Mouse (Mus musculus): ENCODE results near the gene Grk5.

Grk5 gene

DNA sequence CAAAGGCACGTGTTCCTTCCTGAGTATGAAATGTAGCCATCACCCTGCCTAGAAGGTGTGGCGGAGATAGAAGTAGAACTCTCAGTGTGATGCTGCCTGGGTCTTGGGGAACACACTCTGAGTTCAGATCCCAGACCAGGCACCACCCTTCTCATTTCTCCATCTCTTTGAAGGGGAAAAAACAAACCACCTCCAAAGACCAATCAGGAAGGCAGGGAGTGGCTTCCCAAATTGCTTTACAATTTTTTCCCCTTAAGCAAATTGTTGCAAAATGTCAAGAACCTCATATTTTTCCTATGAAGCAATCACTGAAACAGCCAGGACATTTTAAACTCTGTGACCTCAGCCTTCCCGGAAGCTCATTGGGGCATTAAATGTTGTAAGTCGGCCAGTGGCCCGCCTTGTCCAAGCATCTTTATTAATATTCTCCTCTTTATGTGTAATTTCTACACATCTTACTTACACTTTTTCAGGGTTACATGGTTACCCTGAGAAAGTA lies 190.8 kb downstream of the Grk5 start:
- DNase-seq: peak; percentile 41

- no peak for DNase-seq
Observed at GRCm38 (mm10) chr19:61083006-61083405, 193.5 kb downstream of the Grk5 start.

DNA sequence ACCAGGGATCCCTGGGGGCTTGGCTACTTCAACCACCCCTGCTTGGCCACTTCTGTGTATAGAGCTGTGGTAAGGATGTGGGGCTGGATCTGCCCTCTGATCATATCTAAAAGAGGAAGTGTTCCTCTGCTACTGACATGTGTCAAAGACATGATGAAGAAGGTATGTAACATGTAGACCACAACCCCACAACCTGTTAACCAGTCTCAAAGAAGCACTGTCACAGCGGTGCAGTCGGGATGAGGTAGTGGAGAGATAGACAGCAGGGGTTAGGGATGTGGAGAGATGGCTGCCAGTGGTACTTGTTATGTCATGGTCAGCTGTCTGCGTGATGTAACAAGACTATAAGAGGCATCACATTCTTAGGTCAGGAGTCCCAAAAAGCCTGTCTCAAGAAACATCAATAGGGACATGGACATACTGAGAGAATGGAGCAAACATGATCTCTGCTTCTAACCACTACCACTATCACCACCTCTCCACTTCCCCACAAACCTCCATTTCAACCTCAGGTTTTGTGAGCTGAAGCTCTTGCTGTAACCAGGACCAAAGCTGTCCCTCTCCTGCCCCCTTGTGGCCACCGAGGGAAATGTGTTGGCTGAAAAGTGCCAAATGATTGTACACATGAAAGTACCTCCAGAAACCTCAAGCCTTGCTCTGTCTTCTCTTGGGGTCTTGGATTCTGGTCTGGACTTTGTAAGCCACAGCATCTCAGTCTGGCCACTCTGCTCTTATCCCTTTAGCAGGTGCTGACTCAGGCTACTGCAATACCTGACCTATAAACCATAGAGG lies 194.8 kb downstream of the Grk5 start:
- DNase-seq: peak; percentile 91

DNA sequence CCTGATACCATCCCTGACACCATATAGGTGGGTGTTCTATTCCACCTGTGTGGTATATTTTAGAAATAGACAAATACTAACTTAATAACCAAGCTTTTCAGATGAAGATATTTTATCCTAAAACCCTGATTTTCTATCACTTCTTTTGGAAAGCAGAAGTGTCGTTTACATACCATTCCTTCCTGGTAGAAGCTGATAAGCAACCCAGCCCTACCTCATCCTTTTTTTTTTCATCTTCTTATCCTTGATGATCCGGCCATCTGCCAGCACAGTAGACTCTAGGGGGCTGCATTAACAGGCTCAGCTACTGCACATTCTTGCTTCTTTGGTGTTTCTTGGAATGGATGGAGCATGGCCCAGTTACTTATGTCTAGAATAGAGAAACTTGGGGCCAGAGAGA lies 195.7 kb downstream of the Grk5 start:
- no peak for DNase-seq

DNA sequence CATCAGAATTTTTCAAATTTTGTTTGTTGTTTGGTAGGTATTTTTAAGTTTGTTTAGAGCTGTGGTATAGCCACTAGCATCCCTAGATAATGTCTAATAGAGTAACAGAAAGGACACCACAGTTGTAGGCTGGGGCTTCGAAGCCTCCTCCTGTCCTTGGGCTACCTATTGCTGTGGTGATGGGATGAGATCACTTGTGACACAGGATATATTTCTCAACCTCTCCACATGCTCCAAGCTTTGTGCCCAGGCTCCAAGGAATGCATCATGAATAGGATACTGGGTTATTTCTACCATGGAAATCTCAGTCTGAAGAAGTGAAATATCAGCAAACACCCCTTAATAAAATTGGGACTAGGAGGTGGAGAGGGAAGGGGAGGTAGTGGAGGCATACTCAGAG lies 198.2 kb downstream of the Grk5 start:
- no peak for DNase-seq

GRCm38 (mm10) chr19:61089001-61089400 lies 199.5 kb downstream of the Grk5 start:
- no peak for DNase-seq

DNA sequence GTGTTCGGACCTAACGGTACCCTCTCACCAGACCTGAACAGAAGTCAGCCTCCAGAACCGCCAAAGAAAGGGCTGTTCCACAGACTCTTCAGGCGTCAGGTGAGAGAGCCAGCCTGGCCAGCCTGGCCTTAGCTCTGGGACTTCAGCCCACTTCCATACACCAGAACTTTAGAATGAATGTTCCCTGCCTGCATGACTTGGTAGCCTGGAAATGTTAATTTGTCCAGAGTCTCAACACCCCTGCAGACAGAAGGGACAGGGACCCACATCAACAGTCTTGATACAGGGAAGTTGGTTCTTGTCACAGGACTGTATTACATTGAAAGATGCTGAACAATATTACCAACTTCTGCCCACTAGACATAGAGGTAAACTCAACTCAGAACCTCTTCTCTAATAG lies 201.0 kb downstream of the Grk5 start:
- DNase-seq: no peak

GRCm38 (mm10) chr19:61096776-61097175 lies 207.2 kb downstream of the Grk5 start:
- no peak for DNase-seq

- no peak for DNase-seq
Observed at GRCm38 (mm10) chr19:61097764-61098163, 208.2 kb downstream of the Grk5 start.

DNA sequence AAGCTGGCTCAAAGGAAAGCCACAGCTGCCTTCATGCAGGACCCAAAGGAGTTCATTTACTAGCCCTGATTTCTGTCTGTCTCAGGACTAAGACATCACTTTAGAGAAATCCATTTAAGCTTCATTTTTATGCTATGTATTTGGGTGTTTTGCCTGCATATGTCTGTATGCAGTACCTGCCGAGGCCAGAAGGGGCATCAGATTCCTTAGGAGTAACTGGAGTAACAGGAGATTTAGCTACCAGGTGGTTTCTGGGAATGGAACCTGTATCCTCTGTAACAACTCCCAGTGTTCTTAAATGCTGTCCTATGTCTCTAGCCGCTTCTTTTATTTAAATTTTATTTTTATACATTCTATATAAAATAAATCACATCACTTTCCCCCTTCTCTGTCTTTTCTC lies 220.6 kb downstream of the Grk5 start:
- DNase-seq: peak; percentile 21

DNA sequence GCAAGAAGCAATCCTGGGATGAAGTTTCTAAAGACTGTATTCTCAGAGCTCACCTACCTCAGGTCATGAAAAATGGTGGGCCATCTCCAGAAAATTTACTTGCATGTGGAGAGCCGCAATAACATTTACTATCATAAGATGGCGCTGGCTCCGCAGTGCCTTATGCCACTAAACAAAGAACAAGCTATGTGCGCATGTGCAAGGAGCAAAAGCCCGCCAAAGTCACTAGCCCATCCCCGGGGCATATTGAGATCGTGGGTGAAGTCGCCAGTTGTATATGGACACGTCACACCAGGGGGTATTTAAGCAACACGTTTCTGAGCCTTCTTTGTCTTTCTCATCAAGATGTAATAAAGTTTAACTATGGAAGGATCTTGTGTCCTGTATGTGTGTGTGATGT lies 241.5 kb downstream of the Grk5 start:
- DNase-seq: no peak

GRCm38 (mm10) chr19:61138655-61139054 lies 249.1 kb downstream of the Grk5 start:
- no peak for DNase-seq

DNA sequence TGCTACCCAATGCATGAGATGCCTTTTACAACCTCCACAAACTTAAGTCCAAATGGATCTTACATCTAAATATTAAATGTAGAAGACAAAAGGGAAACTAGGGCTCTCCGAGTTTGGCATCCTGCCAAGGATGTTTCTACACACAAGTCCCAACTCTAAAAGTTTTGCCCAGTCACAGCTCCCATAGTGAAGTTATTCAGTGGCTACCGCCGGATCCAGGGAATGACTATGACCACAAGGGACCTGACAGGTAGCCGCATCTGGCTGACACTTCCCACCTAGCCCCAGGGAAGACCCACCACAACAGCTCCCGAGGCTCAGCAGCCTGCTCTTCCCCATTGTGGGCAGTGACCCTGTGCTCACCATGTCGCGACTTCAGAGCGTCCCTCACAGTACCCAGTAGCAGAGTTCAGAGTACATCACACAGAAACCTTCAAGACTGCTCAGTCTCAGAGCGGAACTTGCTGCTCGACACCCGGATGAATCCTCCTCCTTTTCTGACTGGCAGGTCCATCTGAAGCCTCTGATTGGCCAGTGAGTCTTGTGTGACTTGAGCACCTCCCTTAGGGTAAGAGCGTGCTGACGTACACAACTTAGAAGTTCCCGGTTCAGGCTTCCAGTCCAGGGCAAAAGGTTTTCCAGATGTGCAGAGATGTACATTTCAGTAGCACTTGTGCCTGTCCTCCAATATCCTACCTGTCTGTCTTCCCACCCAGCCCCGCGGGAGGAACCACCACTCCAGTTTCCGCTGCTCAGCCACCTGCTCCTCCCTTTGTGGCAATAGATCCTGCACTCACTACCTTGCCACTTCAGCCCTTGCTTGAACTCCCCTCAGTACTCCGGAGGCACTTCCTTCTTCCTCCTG lies 251.0 kb downstream of the Grk5 start, which contains the start of gene Zfp950:
Zfp950 (minus strand) TSS at position 499 of the 865 bp plus-strand sequence.
- peak; percentile 82 for DNase-seq

GRCm38 (mm10) chr19:61141299-61141698 lies 251.8 kb downstream of the Grk5 start:
- no peak for DNase-seq
